Mouse (Mus musculus) cerebellum, adult 8-10 months (tissue): ENCODE results near the gene Pitpnm3.

Experiments used
- DNase-seq: peaks from one replicate; pipeline ENCODE4 v3.0.0; 2022

Pitpnm3 gene

DNA sequence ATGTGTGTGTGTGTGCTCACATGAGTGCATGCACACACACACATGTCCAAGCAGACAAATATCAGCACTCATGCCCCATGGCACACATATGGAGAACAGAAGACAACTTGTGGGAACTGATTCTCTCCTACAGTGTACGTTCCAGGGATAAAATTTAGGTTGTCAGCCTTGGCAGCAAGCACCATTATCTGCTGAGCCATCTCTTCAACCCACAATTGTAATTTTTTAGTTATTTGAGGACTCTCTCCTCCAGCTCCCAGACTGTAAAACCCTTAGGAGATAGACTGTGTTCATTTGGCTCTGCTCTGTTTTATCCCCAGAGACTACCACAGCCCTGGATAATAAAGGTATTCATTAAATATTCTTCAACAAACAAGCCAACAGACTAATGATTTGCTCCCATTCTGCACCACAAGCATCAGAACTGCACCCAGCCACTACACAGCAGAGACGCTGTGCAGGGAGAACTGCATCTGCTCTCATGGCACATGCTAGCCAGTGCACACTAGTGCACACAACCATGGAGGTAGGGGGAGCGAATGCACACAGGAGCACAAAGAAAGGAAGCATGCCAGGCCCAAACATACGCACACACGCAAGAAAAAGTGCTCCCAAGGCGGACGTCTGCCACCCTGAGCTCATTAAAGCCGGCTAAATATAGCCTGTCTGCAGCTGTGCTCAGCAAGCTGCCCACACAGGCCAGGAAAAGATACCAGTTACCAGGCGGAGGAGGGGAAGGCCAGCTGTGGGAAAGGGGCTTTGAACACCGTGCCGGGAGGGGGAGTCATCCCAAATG lies 49.1 kb downstream of the Pitpnm3 start:
- DNase-seq, result no peak

DNA sequence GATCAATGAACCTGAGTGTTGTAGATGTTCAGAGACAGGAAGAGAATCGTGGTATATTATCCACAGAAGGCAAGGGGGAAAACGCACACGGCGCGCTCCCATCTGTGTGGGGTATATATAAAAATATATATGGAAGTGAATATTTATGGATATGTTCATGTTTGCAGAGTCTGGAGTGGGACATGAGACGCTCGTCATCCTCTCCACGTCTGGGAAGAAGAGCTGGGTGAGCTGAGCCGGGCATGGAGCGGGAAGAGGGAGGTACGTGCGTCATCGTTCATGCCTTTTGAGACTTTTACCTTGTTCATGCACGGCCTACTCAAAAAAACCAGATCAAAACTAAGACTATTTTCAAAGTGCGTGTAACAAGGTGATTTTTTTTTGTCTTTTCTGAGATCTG lies 51.2 kb downstream of the Pitpnm3 start:
- DNase-seq, result no peak

DNA sequence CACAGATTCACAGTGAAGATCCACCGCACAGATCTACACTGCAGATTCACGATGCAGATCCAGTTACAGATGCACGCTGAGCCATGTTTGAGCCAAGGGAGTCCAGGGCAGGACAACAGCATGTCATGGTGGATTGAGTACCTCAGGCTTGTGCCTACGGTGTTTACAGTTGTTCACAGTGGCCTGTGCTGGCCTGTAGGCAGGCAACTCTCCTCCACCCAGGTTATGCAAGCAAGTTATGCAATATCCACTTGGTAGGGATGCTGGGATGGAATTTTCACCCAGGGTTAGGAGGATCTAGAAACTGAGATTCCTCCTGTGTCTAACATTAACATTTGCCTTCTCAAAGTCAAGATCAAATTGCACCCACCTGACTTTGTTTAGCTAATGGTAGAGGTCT lies 53.0 kb downstream of the Pitpnm3 start:
- no peak for DNase-seq

DNA sequence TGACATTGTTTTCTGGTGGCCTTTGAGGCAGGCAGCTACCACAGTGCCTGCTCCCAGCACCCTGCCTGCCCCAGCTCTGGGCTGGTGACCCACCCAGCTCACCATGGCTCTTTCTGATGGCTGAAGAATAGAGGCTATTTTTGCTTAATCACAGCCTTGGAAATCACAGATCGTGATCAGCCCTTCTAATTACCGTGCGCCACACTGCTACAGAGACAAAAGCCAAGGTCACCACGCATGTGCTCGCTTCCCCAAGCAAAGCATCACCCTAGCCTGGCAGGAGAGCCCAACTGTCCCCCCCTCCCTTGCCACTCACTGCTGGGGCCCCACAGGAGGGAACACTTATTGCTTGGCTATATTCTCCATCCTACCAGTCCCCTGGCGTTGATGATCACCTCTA lies 55.1 kb downstream of the Pitpnm3 start:
- DNase-seq, result no peak

DNA sequence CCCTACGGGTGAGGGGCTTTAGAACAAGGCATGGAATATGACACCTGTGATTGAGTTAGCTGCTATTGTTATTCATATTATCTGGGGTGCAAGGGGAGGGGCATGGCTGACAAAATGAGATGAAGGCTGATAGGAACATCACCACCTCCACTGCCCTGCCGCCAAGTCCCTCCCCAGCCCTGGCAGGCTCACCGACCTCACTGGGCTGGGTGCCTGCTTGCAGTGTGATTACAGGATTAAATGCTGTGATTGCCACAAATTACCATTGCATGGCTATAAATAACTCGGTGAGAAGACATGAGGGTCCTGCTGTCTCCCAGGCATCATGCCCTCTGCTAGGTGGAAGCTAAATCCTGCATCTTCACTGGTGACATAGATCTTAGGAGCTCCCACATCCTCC lies 56.9 kb downstream of the Pitpnm3 start:
- DNase-seq, result peak; percentile 52

DNA sequence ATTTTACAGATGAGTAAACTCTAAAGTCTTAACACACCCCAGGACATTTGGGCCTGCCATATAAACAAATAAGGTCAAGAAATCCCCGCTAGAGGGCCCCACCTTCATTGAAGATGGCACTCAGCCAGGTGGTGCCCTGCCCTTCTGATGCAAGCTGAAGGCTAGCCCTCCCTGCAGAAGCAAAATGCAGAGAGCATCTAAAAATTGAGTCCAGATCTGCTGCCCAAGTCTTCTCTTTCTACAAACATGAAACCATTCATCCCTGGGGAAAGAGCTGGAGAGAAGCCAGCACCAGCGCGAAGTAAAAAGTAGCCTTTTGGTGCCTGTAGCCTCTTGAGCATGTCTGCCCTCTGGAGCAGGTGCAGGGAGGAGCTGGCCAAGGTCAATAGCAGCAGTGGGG lies 57.5 kb downstream of the Pitpnm3 start:
- no peak for DNase-seq

DNA sequence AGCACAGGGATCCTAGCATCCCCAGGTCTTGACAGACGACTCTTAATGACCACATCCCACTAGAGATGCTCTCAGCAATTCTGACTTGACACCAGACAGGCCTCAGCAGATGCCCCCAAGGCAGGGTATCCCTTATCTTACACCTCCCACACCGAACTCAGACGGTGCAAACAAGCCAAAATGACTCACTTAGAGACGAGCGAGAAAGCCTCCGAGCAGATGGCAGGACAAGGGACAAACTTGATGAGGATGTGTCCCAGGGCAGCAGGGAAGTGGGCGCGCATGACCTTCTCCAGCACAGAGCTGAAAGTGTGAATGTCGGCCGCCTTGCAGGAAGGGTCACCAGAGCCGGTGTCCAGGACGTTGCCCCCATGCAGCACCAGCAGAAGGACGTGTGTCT lies 61.3 kb downstream of the Pitpnm3 start:
- no peak for DNase-seq

DNA sequence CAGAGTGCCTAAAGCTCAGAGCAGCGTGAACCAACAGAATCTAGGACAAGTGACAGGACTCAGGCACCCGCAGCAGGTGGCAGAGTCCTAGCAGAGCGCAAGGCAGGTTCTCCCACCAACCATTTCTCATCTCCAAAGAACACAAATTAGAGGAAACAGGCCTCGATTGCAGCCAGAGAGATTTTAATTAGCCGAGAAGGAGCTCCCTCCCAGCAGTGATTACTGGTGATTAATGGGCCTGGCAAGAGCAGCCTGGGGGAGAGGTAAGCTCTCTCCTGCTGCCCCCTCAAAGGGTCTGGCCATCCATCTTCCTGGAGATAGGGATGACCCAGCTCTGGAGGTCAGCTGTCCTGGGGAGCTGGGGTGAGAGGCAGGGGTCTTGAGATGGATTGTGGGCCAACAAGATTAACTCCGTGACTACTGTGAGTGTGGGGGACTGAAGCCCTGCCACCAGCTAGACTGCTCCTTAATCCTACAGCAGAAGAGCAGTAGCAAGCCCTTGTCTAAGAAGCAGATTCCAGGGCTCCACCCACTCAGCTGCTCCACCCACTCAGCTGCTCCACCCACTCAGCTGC lies 63.2 kb downstream of the Pitpnm3 start:
- no peak for DNase-seq

DNA sequence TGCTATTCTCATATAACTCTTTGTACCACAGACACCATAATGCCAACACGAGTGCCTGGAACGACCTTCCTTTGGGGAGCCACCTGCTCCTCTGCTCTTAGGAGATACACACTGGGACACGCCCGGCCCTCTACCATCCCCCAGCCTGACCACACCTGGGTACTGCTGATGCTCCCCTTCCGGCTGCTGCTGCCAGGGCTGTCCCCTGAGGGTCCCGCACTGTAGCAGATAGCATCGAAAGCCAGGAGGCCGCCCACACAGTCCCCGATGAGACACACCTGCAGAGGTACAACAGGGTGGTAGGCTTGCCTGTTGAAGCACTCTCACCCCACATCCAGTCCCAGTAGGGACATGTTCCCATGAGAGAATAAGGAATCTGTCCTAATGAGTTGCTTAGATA lies 64.8 kb downstream of the Pitpnm3 start:
- no peak for DNase-seq

DNA sequence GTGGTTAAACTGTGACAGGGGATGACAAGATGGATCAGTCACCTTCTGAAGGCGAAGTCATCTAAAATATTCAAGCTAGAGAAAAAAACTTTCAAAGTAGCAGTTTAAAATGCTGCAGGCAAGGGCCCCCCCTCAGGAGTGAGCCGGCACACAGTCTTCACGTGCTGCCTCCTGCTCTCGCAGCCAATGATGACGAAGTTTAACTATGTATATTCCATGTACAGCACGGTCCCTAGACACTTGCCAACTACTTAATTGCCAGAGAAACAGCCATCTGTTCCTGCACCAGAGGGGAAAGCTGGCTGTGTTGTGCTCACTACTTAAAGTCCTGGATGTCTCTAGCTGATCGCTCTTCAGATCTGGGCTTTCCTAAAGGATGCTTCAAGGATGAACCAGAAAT lies 67.6 kb downstream of the Pitpnm3 start:
- DNase-seq, result peak; percentile 56

DNA sequence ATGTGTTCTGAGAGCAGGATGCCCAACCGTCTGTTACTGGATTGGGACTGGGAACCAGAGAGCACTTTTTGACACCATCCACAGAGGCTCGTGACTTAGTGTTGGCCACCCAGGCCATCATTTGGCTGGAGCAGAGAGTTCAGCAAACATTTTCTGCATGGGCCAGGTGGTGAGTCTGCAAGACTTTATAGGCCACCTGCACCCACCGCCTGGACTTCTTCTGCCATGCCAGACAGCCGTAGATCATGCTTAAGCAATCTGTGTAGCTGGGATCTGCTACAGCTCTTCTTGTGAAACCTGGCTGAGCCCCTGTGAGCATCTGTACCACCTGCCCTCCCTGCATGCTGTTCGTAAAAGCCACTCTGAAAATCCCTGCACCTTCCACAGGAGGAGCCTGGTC lies 68.3 kb downstream of the Pitpnm3 start:
- DNase-seq, result peak; percentile 62

DNA sequence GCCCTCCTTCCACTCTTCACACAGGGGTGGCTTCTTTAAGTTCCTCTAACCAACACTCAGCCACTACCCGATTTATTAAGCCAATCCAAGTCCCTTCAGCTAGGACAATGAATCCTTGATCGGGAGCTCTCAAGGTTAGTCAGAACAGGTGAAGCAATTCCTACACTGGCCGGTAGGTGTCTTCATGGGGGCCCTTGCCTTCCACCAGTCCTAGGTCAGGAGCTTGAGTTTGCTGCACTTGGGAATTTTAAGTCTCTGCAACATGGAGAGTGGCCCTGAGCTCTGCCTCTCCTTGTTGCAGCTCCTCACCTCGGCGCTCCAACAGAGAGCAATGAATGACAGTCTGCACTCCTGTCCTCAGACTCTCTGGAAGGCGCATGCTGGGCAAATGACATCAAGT lies 69.2 kb downstream of the Pitpnm3 start:
- DNase-seq, result peak; percentile 66

DNA sequence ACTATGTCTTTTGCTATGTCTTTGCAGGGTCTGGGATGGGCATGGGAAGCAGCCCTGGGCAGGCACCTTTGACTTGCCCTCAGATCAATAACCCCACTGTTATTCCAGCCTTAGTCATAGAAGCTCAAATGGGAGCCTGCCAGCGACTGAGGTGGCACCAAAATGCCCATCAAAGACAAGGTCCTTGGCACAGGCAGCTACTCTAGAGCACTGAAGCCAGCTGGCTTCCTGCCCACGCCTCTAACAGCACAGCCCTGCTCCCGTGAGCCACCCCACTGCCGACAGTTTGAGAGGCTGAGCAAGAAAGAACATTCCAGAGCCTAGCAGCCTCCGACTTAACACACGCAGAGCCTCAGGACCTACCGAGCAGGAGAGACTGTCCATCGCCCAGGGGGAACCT lies 70.5 kb downstream of the Pitpnm3 start:
- peak; percentile 70 for DNase-seq

DNA sequence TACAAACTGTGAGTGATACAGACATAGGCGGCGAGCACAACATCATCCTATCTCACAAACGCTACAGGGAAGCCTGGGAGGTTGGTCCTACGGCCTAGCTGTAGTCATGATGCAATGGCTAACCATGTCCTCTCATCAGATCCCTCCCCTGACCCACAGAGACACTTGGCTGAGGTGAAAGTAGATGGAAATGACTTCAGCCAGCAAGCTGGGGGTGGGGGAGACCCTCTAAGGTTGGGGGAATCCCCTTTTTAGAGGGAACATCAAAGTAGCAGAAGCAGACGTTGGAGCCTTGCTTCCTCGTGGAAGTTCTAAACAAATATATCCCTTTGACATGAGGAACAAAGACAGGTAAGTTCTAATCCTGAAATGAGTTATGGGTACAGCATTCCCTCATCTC lies 71.2 kb downstream of the Pitpnm3 start:
- DNase-seq, result no peak

DNA sequence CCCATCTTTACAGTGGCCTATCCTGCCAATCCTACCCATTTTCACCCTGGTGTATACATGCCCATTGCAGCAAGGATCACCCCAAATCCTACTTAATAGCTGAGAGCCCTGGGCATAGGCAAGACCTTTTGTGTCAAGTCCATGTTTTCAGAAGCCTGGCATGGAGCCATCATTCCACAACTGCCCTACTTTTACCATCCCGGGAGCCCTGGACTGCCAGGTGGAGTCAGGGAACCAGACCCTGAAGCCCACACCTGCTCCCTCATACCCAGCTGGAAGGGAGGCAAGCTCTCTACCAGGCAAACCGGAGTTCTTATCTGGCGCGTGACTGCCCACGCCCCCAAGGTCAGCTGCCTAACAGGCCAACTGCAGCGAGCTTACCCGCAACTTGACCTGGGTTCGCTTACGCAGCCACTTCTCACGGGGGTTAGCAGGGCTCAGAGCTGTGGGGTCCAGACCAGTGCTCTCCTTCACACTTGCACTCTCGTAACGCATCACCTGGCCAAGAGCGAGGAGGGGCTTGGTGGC lies 74.4 kb downstream of the Pitpnm3 start:
- no peak for DNase-seq

DNA sequence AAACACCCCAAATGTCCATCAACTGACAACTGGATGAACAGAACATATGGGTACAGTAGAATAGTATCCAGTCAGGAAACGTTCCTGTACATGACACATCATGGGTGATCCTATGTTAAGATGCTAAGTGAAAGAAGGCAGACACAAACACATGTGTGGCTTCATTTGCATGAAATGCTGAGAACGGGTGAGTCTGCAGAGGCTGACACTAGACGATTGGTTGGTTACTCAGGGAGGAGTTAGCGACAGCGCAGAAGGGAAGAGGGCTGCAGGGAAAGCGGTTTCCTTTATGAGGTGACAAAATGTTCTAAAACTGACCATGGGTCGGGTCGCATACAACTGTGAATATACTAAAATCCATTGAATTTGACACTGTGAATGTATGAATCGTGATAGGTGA lies 75.2 kb downstream of the Pitpnm3 start:
- DNase-seq, result no peak

DNA sequence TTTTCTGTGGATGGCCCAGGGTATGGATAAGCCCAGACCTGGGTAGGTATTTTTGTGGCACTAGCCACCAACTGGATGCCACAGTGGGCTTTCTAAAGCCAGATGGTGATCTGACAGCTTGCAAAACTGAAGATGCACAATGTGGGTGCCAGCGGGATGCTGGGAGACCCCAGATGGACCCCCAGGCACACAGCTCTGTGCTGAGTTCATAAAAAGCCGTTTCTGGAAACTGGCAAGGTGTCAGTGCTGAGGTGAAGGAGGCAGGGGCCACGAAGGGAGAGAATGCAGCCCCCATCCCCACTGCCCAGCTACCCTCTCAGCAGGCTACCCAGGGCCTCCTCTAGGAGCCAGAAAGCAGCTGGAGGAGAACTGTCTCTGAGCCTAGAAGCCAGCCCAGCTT lies 78.4 kb downstream of the Pitpnm3 start:
- DNase-seq, result no peak

DNA sequence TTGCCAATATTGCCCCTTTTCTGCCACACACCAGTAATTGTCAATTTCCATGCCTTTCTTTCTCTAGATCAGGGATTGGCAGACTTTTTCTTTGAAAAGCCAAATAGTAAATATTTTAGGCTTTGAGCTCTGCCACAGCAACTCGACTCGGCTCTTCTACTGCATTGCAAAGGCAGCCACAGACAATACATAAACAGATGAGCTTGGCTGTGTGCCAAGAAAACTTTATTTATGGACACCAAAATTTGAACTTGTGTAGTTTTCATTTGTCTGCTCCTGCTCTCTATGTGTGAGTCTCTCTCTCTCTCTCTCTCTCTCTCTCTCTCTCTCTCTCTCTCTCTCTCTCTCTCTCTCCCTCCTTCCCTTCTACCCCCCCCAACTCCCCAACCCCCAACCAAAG lies 80.4 kb downstream of the Pitpnm3 start:
- no peak for DNase-seq

DNA sequence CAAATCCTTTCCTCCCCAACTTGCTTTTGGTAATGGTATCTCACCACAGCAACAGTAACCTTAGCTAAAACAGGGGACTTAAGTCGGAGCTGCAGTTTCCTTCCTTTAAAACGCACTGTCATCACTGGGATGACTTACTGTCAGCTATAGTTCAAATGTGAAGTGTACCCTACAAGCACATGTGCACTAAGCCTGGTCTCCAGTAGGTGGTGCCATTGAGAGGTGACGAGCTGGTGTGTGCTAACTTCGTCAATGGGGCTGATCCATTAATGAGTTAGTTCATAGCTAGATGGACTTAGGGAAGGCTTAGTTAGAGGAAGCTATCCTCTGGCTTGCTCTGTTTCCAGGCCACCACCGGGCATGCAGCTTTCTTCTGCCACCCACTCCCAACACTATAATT lies 82.9 kb downstream of the Pitpnm3 start:
- DNase-seq, result peak; percentile 84

DNA sequence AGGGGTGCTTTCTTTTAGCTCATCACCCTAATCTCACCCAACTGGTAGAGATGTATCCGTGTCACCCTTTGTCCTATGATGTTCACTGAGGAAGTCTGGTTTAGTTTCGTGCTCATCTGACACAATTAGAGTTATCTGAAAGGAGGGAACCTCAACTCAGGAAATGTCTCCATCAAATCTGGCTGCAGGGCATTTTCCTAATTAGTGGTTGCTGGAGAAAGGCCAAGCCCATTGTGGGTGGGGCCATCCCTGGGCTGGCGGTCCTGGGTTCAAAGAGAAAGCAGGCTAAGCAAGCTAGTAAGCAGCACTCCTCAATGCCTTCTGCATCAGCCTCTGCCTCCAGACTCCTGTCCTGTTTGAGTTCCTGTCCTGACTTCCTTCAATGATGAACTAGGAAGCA lies 83.4 kb downstream of the Pitpnm3 start:
- DNase-seq, result no peak

DNA sequence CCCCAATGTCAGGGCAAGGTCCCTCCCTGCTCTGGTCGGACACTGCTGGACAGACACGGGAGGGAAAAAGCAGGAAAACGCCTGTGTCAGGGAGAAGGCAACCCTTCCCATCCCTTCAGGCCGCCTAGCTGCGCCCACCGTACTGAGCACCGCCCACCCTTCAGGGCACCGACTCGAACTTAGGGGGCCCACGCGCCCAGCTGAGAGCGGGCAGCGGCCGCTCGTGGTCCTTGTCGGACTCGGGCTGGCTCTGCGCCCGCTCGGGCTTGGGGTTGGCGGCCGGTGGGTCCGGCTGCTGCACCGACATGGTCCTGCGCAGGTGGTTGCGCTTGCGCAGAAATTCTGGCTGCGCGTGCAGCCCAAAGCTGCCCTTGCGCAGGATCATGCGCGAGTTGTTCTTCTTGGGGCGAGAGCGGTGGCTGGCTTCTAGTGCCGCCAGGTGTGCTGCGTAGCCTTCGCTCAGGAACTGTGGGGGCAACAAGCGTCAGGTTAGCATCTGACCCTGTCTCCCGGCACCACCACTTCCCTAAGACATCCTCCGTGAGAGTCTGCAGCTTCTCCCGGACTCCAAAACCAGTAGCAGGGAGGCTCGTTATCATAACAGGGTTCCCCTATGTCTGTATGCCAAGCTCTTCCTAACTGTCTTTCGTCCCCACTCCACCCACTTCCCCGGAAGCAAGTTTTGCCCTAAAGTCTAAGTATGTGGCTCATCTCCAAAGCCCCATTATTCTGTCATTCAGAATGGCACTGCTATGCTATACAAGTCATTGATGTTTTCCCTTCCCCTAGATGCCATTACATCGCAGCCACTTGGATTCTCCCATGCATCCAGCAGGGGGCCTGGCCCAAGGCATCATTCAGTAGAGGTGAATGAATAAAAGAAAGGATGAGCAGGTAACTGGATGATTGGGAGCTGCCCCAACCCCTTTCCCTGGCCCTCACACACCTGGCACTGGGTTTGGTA lies 84.4 kb downstream of the Pitpnm3 start:
- no peak for DNase-seq

DNA sequence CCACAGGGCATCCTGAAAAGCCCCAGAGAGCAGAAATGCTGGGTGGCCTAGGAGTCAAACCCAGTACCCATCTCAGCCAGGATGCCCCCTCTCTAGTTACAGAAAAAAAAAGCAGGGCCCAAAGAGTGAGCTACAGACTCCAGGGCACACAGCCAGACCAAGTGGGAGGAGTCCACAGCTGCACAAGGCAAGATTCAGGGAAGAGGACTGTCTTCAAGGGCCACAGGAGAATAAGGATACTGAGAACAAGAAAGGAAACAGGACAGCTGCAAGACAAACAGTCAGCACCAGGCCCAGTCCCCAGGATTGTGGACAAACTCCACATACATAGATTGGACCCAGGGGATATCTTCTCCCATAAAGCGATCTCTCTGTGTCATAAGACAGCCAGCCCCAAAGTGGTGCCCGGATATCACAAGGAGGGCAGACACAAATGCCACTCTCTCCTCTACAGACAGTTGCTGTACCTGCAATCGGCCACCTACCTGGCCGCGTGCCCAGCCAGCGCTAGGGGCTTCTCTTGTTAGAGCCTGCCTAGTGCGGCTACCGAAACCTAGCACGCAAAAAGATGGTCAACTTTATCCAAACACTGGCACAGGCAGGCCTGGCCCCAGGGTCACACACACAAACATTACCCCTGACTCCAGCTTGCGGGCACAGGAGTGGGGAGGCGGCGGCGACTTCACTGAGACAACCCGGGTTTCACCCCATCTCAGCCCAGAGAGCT lies 85.2 kb downstream of the Pitpnm3 start:
- DNase-seq, result no peak
